Mouse (Mus musculus) adrenal gland, postnatal 4 days (tissue): ENCODE results near the gene Atp6v1e2. TPM values are rescaled to one million over a fixed set of nuclear protein-coding genes. Genes with fewer than 3 reads are reported as not detected.

Source experiments
- DNase-seq, 2 experiments: peaks; one replicate each; pipeline ENCODE4 v3.0.0; 2021 to 2022; ENCODE audit warnings: low spot score in 2 of 2, mixed read lengths in 2 of 2
- long read RNA-seq, 2 experiments: library from polyadenylated mRNA; stranded (forward); transcript quantifications; one replicate each; pipeline ENCODE4 v2.0.0; 2021
- total RNA-seq, 2 experiments: library from RNA; stranded (reverse); gene quantifications; 2 replicates each; pipeline ENCODE4 v1.2.3; 2021

Gene Atp6v1e2
- not detected for total RNA-seq
- long read RNA-seq, experiment 1 = 0 reads
- long read RNA-seq, experiment 2 = 0 reads

GRCm38 (mm10) chr17:86947840-86948796, at the start of gene Atp6v1e2:
TSS of gene Atp6v1e2 (minus strand) at chr17:86947897.
- no peak for DNase-seq

DNA sequence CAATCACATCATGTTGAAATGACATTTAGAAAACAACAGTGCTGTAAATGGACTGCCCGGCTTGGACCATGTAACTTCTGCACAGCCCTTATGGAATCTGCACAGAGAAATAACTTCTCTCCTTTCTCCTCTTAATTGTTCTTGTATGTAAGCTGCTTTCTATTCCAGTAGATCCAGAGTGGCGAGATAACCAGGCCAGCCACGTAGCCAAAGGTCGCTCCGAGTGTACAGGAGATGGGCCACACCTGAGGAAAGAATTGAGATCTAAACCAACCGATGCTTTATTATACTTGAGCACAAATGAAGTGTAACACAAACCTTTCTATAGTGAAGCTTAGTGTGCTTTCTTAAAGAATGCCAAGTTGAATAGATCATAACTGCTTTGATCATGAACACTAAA, 49.6 kb upstream of the Atp6v1e2 start:
- DNase-seq = no peak

DNA sequence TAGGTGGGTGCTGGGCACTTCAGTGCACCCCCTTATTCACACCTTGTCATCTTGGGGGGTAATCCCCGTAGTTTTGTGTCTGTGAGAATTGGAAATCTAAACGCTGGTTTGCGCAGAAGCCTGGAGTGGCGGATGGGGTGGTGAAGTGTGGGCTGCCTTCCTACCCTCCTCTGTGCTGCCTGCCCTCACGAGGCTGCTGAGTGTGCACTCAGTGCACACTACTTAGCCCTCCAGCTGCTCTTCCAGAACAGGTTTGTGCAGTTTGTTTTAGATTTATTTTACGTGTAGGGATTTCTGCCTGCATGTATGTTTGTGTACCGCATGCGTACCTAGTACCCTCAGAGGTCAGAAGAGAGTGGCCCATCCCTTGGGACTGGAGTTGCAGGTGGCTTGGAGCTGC, 43.6 kb upstream of the Atp6v1e2 start:
- no peak for DNase-seq

- DNase-seq = no peak
Measured at GRCm38 (mm10) chr17:86988601-86989184, 41.0 kb upstream of the Atp6v1e2 start.

DNA sequence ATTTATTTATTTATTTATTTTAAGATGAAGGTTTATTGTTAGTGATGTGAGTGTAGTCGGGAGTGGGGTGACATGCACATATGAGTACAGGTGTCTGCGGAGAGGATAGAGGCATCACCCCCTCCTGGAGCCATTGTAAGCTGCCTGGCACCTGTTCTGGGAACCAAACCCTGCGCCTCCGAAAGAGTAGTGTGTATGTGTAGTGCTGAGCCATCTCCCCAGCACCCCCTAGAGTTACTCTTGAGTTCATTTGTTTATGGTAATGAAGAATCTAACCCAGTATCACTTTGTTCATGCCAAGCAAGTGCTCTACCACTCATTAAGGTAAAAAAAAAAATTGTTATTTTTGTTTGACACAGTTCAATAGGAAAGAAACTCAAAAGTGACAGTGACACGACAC, 40.5 kb upstream of the Atp6v1e2 start:
- DNase-seq = no peak

DNA sequence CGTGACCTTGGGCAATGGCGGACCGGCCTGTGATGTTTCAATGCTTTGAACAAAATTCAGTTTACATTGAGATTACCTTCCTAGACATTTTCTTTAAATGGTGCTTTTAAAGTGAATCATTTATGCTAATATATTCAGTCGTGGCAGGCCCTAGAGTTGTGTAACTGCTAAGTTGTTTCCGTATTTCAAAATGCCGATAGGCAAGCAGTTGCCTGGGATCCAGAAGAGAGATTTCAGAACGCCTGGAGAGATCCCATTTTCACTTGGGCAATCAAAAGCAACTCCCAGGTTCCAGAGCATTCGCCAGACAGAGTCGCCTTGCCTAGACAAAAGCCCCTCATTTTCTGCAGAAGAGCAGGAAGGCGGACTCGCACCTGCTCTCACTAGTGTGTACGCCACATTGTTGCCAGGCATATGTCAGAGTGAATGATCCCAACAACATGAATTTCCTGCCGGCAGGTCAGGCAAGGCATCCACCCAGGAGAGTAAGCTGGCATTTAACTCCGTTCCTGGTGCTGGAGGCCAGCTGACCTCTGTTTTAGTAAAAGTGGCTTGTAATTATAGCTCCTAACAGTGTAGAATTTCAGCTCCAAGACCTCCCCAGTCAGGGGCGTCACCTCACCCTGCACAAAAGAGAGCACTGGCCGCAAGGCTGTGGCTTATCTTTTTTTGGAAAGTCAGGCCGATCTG, 38.9 kb upstream of the Atp6v1e2 start:
- no peak for DNase-seq

DNA sequence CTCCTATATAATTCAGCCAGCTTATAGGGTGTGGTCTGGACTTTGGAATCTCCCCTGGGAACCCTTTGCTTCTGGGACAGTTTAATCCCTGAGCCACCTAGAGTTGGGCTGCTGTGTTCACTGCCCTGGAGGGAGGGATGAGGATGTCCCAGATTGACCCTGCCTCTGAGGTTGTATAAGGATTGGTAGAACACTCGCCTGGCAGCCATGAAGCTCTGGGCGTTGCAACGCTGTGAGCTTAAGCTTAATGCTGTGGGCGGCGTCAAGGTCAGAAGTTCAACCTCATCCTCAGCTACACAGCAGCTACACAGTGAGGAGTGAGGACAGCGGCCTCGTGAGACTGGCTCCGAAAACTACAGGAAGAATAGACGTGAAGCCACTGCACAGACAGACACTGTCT, 34.8 kb upstream of the Atp6v1e2 start:
- no peak for DNase-seq

- DNase-seq = no peak
Measured at GRCm38 (mm10) chr17:86981701-86982100, 34.0 kb upstream of the Atp6v1e2 start.

DNA sequence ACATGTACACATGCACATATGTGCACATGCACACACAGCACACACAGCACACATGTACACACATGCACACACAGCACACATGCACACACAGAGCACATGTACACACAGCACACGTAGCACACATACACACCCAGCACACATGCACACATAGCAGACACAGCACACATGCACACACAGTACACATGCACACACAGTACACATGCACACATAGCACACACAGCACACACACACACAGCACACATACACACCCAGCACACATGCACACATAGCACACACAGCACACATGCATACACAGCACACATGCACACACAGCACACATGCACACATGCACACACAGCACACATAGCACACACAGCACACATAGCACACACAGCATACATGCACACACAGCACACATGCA, 33.5 kb upstream of the Atp6v1e2 start:
- DNase-seq = no peak

DNA sequence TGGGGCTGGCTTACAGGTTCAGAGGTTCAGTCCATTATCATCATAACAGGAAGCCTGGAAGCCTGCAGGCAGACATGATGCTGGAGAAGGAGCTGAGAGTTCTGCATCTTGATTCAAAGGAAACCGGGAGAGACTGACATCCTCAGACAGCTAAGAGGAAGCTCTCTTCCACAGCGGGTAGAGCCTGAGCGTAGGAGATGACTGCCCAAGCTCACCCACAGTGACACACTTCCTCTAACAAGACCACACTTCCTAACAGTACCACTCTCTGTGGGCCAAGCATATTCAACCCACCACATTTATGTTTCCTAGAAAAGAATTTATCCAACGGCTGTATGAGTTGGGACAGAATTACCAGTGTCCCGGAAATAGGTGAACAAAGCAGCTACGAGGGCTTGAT, 30.8 kb upstream of the Atp6v1e2 start:
- no peak for DNase-seq

DNA sequence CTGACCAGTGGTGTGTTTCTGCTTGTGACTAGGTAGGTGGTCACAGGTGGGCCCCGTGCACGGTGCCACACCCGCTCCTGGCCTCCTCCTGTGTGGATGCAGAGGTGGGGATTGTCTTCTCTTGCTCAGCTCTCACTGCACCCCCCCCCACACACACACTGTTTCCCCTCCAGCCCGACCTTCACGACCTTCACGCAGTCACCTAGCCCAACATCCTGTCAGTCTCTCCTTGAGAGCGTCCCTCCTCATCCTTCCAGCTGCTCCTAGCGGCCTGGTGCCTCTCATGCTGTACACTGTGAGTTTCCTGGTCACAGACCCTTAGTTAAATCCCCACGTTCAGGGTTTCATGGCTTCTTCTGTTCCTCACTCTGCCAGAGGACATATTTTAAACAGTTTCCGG, 28.7 kb upstream of the Atp6v1e2 start:
- no peak for DNase-seq

GRCm38 (mm10) chr17:86973097-86973496, 25.4 kb upstream of the Atp6v1e2 start:
- no peak for DNase-seq

- no peak for DNase-seq
Measured at GRCm38 (mm10) chr17:86971860-86972259, 24.2 kb upstream of the Atp6v1e2 start.

- no peak for DNase-seq
Measured at GRCm38 (mm10) chr17:86971036-86971435, 23.3 kb upstream of the Atp6v1e2 start.

DNA sequence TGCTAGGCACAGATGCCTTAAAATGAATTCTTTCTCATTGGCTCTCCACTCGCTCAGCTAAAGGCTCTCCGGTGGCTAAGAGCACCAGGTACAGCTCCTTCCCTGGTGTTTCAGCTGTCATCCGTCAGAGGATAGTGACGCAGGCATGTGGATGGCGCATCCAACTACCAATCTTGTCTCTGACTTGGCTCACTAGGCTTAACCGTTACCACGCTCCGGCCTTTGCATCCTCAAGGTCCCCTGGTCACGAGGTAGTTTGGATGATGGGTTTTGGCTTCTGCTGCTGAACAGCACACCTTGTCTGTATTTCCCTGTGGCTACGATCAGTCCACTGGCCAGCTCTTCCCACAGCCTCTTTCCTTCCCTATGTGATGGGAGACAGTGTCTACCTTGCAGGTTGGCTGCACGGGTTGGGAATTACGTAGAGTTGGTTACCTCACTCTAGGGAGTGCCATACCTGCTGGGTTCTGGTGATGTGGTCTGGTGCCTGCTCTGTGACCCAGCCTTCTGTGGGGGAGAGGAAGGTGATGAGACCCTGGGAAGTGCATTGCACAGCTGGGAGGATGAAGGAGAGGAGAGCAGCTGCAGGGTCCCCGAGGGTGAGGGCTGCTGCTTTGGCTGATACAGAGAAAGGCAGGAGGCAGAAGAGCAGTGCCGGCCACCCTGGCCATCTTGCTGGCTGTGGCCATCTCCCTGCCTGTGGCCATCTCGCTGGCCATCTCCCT, 22.5 kb upstream of the Atp6v1e2 start:
- no peak for DNase-seq

DNA sequence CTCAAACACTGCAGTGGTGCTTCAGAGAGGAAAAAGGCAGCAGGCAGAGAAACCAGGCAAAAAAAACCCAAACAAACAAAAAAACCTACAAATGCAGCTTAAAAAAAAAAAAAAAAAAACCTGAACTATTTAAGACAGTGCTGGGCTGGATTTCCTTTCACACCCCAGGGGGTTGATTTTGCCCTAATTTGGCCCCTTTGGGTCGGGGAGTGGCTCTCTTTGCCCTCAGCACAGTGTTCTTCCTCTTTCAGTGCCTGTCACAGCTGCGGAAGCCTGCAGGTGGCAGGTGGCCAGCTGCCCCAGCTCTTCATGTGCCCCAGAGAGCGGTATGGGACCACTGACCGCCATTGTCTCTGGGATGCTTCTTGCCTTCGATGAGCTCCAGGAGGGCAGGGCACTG, 21.9 kb upstream of the Atp6v1e2 start:
- no peak for DNase-seq

DNA sequence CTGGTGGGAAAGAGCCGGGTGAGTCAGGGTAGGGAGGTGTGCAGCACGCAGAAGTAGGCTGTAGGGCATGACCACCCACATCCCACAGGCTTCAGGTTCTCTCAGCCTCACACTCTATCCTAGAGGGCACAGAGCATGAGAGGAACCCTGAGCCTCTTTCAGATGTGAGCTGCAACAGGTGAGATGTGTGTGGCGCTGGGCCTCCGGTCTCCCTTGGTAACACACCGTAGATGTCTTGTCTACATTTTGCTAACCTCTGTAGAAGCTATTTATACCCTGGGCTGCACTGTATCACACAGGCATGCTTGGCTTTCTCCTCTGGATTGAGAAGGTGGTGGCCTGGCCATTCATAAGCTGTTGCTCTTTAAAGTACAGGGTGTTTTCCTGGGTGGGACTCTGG, 20.9 kb upstream of the Atp6v1e2 start:
- DNase-seq = no peak

GRCm38 (mm10) chr17:86967536-86968525, 20.1 kb upstream of the Atp6v1e2 start:
- DNase-seq = no peak

- DNase-seq = no peak
Measured at GRCm38 (mm10) chr17:86967048-86967447, 19.4 kb upstream of the Atp6v1e2 start.

DNA sequence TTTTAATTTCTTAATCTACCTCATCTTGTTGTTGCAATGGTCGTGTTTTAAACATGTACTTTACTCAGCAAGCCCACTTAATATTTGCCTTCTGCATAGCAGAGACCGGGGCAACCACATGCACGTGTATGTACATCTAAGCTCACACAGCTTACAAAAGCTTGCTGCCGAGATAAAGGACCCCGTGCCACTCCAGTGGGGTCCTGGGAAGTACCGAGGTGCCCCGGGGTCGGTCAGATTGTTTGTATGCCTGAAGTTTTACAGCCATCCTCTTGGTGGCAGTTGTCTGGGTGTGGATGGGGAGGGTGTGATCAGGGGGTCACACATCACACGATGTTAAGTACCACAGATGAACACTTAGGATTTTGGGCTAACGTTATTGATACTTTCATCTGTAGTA, 18.3 kb upstream of the Atp6v1e2 start:
- no peak for DNase-seq
